Mouse (Mus musculus): Measurements from ENCODE around the gene Pde4dip.

Gene Pde4dip

DNA sequence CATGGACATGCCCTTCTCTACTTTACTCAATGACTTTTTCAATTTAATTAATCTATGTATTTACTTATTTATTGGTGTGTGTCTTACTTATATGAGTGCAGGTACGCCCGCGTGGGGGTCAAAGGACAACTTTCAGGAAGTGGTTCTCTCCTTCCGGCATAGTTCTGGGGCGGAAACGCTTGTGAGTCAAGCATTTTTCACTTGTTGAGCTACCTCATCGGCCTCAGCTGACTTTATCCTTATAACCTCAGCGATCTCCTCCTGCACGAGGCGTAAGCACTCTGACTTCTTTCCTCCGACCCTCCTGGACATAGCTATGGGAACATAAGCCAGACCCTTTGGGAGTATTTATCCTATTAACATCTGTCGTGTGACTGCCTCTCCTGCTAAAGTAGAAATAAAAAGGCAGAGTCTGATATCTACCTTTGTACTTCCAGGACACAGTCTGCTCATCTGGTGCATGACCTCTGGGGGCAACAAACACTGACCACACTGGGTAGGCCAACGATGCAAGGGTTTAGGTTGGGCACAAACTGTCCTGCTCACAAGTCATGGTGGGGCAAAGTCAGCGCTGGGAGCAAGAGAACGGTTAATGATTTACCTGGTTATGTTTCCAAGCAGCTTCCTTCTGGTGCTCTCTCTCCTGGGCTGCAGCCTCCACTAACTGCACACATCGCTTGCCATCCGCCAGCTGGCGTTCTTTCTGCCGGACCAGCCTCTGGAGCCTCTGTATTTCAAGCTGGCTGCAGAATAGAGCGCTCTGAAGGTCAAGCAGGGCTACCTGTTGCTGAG is 132.0 kb downstream of the Pde4dip start:
- DNase-seq (ENCODE audit: extremely low read depth, insufficient read length, low spot score) = no peak

DNA sequence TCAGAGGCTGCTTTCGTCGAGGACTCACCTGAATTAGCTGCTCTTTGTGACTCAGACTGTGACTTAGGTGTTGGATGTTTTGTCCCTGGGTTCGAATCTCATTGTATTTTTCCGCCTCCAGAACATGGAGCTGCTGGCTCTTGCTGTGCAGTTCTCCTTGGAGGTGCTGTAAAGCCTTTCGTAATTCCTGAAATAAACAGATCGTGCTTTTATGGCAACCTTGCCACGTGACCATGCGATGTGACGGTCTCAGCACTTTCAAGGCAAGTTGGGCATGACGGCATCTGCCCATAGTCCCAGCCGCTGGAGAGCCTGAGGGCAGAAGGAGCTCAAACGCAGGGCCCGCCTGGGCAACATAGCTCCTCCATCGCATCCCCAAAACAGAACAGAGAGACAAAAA is 133.1 kb downstream of the Pde4dip start:
- DNase-seq (ENCODE audit: extremely low read depth, insufficient read length, low spot score) = no peak

DNA sequence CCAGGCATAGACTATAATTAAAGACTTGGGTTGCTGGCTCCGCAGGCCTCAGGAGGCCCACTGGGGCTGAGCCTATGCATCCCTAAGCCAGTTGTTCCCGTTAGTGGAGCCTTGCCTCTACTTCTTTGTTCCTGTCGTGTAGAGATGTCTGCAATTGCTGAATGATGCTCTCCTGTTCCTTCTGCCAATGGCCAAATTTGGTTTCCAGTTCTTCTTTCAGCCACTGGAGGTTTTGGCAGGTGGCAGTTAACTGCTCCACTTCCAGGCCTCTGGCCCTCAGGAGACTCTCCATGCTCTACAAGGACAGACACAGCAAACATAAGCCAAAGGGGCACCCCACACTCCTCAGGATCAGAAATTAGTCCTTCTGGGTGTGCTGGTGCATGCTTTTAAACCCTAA is 135.6 kb downstream of the Pde4dip start:
- DNase-seq (ENCODE audit: extremely low read depth, insufficient read length, low spot score) = no peak

DNA sequence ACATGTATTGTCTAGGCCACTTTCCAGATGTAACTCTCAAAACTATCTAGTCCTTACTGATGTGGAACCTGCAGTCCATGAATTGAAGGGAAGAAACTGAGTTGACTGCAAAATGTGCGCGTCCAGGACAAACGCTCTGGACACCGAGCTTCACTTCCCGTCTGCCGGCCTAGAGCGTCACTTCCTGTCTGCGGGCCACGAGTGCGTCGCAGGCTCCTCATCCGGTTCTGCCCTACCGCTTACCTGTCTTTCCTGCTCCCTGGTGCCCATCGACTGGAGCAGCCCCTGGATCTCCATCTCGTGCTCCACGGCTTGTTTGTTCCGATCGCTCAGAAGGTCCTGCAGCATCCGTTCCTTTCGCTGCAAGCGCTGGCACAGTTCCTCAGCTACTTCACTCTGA is 136.9 kb downstream of the Pde4dip start:
- DNase-seq (ENCODE audit: extremely low read depth, insufficient read length, low spot score) = no peak

GRCm38 (mm10) chr3:97748789-97749188 is 139.7 kb downstream of the Pde4dip start:
- no peak for DNase-seq (ENCODE audit: extremely low read depth, insufficient read length, low spot score)

DNA sequence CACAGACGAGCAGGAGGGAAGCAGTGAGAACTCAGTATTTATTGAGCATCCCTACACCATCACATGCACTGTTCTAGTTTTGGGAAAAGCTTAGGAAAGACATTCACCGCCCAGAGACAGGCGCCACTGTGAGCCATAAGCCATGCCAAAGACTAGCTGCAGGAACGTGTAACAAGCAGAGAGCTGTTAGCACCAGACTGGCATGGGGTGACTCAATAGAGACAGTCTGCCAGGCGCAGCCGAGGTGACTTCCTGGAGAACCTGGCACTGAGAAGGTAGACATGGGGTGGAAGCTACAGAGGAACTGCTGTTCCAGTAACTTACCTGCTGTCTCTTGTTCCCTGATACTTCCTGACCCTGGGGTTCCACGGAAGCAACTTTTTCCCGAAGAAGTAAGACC is 145.7 kb downstream of the Pde4dip start:
- no peak for DNase-seq (ENCODE audit: extremely low read depth, insufficient read length, low spot score)

GRCm38 (mm10) chr3:97735575-97735974 is 152.9 kb downstream of the Pde4dip start:
- DNase-seq (ENCODE audit: extremely low read depth, insufficient read length, low spot score) = no peak

DNA sequence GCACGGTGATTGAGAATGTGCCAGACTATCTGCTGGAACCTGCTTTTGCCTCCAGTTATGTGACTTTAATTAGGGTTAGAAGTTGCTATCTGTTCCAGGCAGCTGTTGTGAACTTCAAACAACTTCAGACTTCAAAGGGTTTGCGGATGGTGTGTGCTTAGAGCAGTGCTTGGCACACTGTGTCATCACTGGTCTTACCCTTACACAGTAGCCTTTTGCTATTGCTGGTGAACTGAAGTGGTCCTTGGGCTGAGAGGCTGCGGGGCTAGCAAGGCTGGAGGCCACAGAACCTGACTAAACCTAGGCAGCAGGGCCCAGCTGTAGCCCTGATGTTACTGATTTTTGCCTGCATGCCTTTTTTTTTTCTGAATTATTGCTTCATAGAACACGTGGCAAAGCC is 154.2 kb downstream of the Pde4dip start:
- no peak for DNase-seq (ENCODE audit: extremely low read depth, insufficient read length, low spot score)

DNA sequence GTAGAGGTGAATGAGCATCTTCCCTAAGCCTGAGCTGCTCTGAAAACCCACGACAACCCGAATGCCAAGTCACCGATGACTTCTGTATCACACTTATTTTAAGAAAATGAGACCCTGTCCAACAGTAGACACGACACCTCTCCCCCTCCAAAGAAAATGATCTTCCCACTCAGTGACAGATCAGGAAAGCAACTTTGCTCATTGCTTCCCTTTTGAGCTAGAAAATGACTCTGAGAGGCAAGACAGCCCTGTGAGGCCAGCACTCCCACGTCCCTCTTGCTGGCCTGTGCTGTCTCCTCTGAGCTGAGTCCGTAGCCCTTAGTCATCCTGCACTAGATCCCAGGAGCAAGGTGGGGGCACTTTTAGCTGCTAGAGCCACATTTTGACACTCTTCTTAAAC is 155.9 kb downstream of the Pde4dip start:
- DNase-seq (ENCODE audit: extremely low read depth, insufficient read length, low spot score) = no peak

DNA sequence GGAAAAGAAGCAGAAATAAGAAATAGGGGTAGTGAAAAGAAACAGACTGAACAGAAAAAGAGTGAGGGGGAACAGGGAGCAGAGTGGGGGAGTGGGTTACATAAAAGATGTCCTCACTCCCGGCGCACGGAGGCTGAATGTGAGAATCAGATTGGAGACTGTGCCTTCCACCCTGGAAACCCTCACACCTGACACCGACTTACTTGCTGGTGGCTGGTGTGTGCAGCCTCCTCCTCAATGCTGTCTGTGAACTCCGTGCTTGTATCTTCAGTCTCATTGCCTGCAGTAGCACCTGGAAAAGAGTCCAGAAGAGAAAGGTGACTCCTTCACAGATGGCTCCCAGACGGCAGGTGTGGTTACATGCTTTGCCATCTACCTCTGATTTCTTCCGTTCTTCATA is 157.9 kb downstream of the Pde4dip start:
- DNase-seq (ENCODE audit: extremely low read depth, insufficient read length, low spot score) = no peak

DNA sequence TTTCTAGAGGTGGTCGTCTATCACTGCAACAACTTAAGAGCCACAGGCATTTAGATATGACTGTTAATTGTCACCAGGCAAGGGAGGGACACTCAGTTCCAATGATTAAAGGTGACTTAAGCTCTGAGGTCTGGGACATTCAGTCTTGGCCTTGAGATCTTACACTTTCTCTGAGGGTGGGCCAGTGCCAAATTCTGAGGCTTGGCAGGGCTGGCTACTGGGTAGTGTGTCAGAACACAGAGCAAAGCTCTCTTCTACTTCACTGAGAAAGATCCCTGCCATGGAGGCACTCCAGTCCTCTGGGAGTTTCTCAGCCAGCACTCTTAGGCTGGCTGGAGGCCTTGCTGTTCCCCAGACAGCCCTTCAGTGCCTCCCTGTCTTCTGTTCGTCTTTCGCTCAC is 158.4 kb downstream of the Pde4dip start:
- DNase-seq (ENCODE audit: extremely low read depth, insufficient read length, low spot score) = no peak

GRCm38 (mm10) chr3:97727801-97728200 is 160.7 kb downstream of the Pde4dip start:
- DNase-seq (ENCODE audit: extremely low read depth, insufficient read length, low spot score) = no peak

DNA sequence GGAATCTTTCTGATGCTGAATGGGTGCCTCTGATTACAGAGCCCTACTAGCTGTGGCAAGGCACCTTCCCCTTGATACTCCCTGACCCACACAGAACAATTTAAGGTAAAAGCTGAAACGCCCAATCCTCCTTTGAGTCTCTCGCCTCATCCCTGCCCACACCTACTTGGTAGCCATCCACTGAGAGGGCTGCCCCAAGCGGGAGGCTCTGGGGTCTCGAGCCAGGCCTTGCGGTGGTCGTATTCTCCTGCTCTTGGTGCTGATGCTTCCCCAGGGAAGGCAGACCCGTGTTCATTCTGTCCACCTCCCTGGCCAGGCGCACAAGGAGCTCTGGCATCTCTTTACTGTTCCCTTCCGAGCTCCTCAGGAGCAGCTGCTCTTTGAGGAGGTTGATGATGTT is 169.4 kb downstream of the Pde4dip start:
- no peak for DNase-seq (ENCODE audit: extremely low read depth, insufficient read length, low spot score)

GRCm38 (mm10) chr3:97715922-97716321 is 172.6 kb downstream of the Pde4dip start:
- DNase-seq (ENCODE audit: extremely low read depth, insufficient read length, low spot score) = no peak

DNA sequence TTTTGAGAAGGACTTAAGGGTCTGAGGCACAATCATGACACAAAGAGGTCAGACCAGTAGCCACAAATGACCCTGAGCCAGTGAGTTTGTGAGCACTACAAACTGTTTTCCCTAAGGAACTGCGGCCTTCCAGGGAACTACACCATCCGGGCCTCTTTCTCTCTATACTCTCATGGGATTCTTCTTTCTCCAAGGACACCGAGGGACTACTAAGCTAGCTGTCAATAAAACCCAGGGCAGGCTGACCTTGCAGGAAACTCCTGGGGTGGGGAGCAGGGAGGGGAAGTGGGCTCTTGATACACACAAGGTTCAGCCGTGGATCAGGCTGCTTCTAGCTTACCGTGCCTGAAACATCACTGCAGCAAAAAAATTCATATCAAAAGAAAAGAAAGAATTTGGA is 177.6 kb downstream of the Pde4dip start:
- DNase-seq (ENCODE audit: extremely low read depth, insufficient read length, low spot score) = no peak

DNA sequence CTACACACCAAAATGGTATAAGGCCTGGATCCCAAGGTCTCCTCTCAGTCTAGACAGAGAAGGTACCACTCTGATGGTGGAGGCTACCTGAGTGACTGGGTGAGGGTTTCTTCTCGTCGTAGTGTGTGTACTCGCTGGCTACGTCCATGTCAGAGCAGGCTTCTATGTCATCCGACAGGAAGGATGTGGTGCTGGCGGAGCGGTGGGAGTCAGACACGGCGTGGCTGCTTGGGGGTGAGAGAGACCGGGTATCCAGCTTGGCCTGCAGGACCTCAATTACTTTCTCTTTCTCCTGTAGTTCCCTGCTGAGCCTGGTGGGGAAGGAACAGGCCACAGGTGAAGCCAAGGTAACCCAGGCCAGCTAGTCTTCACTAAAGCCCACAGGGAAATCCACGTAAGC is 178.4 kb downstream of the Pde4dip start:
- no peak for DNase-seq (ENCODE audit: extremely low read depth, insufficient read length, low spot score)

DNA sequence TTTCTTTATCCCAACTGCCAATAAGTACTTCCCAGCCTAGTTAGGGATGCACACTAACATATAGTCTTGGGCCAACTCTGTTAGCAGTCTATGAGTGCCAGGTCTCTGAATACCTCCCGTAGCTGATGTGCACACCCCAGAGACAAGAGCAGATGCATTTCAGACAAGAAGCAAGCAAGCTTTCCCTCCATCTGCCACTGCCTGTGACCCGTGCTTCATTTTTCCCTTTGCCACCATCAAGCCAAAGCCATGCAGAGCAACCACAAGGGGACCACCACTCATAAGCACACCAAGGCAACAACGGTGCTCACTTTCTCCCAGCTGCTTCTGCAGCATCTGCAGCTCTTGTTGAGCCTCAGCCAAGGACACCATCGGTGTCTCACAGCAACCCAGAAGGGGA is 181.9 kb downstream of the Pde4dip start:
- DNase-seq (ENCODE audit: extremely low read depth, insufficient read length, low spot score) = no peak

DNA sequence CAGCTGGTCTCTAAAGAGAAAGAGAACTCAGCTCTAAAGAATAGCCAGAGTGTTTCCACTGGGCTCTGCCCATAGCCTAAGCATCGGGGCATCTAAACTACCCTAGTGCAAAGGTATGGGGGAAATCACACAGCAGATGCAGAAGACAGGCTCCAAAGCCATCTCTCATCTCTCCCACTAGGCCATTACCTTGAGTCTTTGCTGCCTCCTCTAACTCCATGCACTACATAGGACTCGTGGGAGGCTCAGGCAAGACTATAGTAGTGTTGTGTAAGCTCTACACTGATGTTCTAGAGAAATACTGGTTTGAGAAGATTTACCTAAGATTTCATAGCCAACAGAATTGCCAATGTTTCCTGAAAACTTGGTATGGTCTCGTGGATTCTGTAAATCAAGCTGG is 183.0 kb downstream of the Pde4dip start:
- DNase-seq (ENCODE audit: extremely low read depth, insufficient read length, low spot score) = no peak

DNA sequence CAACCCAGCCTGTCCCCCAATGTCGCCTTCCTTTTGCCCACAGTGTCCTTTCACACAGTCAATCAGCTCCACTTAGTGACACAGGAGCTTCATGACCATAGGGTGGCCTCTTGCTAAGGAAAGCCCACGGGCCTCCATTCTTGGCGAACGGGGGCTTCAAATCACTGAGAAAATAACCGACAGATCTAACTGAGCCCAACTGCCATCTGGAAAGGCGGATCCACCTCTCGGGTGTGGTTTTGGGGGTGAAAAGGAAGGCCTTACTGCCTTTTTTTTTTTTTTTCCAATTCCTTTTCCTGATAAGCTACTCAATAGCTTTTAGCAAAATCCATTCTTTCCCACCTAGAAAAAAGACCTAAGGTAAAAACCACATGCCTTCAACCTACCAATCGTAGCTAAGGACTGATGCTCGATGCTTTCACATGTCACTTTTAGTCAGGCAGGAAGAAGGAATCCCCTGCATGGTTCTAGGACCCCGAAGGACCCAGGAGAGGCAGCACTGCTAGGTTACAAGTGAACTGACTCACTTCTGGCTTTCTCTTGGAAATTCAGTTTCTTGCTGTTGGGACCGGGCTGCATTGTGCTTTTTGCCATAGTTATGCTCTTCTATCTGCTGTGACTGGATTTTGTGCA is 185.9 kb downstream of the Pde4dip start:
- no peak for DNase-seq (ENCODE audit: extremely low read depth, insufficient read length, low spot score)

DNA sequence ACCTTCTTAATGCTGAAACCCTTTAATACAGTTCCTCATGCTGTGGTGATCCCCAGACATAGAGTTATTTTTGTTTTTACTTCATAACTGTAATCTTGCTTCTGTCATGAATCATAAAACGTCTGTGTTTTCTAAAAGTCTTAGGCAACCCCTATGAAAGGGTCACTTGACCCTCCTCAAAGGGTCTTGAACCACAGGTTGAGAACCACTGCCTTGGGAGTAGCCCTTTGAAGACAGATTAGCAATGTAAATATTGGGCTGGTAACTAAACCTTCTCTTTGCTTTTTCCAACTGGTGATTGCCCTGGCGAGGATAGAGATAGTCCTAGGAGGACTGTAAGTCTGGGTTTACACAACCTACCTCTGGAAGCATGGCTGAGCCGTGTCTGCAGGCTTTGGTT is 187.3 kb downstream of the Pde4dip start:
- no peak for DNase-seq (ENCODE audit: extremely low read depth, insufficient read length, low spot score)

DNA sequence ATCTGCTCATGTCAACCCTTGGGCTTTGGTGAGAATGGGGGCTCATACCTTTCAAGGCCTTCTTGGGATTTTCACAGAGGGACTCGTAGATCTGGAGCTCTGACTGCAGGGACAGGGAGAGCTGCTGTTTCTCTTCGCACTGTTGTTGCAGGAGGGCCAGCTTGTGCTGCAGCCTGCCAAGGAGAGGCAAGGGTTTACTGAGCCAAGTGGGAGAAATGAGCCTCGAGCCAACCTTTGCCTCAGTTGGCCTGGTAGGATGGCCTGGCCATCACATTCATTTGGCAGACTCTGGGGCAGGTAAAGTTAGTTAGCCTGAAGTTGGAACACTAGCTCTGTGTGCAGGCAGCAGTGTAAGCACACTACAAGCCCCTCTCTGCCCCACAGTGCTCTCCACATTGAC is 189.4 kb downstream of the Pde4dip start:
- DNase-seq (ENCODE audit: extremely low read depth, insufficient read length, low spot score) = no peak

DNA sequence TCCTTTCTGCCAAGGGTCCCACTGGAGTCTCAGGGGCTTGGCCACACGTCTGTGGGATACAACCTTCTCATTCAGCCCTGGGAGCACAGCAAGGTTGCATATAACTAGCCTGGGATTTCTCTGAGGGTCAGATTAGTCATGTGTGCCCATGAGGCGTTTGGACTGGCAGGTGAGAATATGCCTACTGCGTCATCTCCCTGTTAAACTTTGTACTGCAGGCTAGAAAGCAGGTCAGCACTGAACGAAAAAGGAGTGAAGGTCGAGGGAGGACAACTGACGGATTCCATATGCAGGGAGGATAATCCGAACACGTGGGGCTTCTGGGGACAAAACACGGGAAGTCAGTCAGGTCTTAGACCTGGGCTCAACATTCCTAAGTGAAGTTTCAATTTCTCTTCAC is 191.2 kb downstream of the Pde4dip start:
- no peak for DNase-seq (ENCODE audit: extremely low read depth, insufficient read length, low spot score)

- no peak for DNase-seq (ENCODE audit: extremely low read depth, insufficient read length, low spot score)
Measured at GRCm38 (mm10) chr3:97696866-97697265, 191.6 kb downstream of the Pde4dip start.

Data from 3134 (cell line).